11 mouse cellular contexts compared by ENCODE assay signal in genomic region chr11:17212903-17213509, GRCm38 (mm10). TPM values are rescaled to one million over a fixed set of nuclear protein-coding genes. Genes with fewer than 3 reads are reported as not detected.
DNase-seq lines count a peak whose midpoint lies in the region; ATAC-seq and TF ChIP-seq lines count a peak whose summit lies in the region.
"Had no signal": no experiment of that assay in that cellular context is flagged by ENCODE, and none has a peak within 500 bp of the region (broad histone marks: within the 10 kb centered on the region; RNA-seq: fewer than 3 reads in every experiment).

No protein-coding gene starts in this region.

- 84% methylated on average over 5 of the region's 5 CpGs for WGBS in kidney, postnatal 0 days
- WGBS in limb, embryonic 14.5 days = 82% methylated on average over 5 of the region's 5 CpGs
- WGBS in neural tube, embryonic 13.5 days = 86% methylated on average over 5 of the region's 5 CpGs

- H3K4me2 ChIP-seq in kidney, postnatal 0 days (ENCODE audit: low read length) = peak overlapping the region; percentile 81
- H3K4me2 ChIP-seq in limb, embryonic 14.5 days (replicated peaks; ENCODE audit: low read depth, low read length, severe bottlenecking) = peak overlapping the region; percentile 59; the same call in 1 of the 2 replicates
- H3K4me2 ChIP-seq in neural tube, embryonic 13.5 days = peak overlapping the region; percentile 68

- H3K4me1 ChIP-seq in kidney, postnatal 0 days (replicated peaks; ENCODE audit: insufficient read depth, low read length) = peaks cover 7% of the 10 kb centered on the region; the same call in 1 of the 2 replicates
- H3K4me1 ChIP-seq in limb, embryonic 14.5 days (ENCODE audit: control insufficient read depth, insufficient read depth, low read length) = peaks cover 10% of the 10 kb centered on the region
- peaks cover 29% of the 10 kb centered on the region for H3K4me1 ChIP-seq in neural tube, embryonic 13.5 days (replicated peaks)

- H3K36me3 ChIP-seq in kidney, postnatal 0 days (ENCODE audit: insufficient read depth, low read length) = 0 out of 2 replicates have a peak, but pooled peaks cover 9% of the 10 kb centered on the region
- peaks cover 10% of the 10 kb centered on the region for H3K36me3 ChIP-seq in limb, embryonic 14.5 days (ENCODE audit: control insufficient read depth, insufficient read depth, low read length)
- H3K36me3 ChIP-seq in neural tube, embryonic 13.5 days = peaks cover 8% of the 10 kb centered on the region; the same call in 1 of the 2 replicates

- H3K27me3 ChIP-seq in kidney, postnatal 0 days (ENCODE audit: insufficient read depth, low read length) = no peaks in the 10 kb centered on the region
- no peaks in the 10 kb centered on the region for H3K27me3 ChIP-seq in limb, embryonic 14.5 days (ENCODE audit: control insufficient read depth, insufficient read depth, low read length)
- no peaks in the 10 kb centered on the region for H3K27me3 ChIP-seq in neural tube, embryonic 13.5 days
- H3K27me3 ChIP-seq: Patski had no signal

- H3K9ac ChIP-seq in kidney, postnatal 0 days (ENCODE audit: low read depth, low read length) = 0 out of 2 replicates have a peak overlapping the region, but pooled peaks have one; percentile 10
- H3K9ac ChIP-seq in limb, embryonic 14.5 days (ENCODE audit: low read depth, low read length, severe bottlenecking) = no peak overlapping the region
- no peak overlapping the region for H3K9ac ChIP-seq in neural tube, embryonic 13.5 days

- no peak for TF ChIP-seq CTCF in kidney, postnatal 0 days (IDR thresholded peaks at IDR 0.05; ENCODE audit: low read depth)

- no peak overlapping the region for H3K27ac ChIP-seq in kidney, postnatal 0 days
- H3K27ac ChIP-seq in limb, embryonic 14.5 days (replicated peaks; ENCODE audit: low read depth, low read length) = no peak overlapping the region
- H3K27ac ChIP-seq in neural tube, embryonic 13.5 days (replicated peaks) = no peak overlapping the region

- no peak for TF ChIP-seq POLR2A in limb, embryonic 14.5 days (IDR thresholded peaks at IDR 0.05; ENCODE audit: borderline replicate concordance, extremely low read depth, insufficient read depth, insufficient read length)

- ATAC-seq in kidney, postnatal 0 days (replicated peaks; ENCODE audit: low FRiP score, low read depth) = no peak
- peak; percentile 32; the same call in 1 of the 2 replicates for ATAC-seq in erythroid progenitor cell, adult 5-6 weeks (replicated peaks; ENCODE audit: low FRiP score, poor library complexity, severe bottlenecking)
- no peak for ATAC-seq in limb, embryonic 14.5 days (ENCODE audit: low FRiP score, low read depth)
- no peak for ATAC-seq in neural tube, embryonic 13.5 days (ENCODE audit: low read depth)
- no peak for ATAC-seq in inflammation-experienced regulatory T-cells, adult 6 months
- ATAC-seq: Patski had no signal

- DNase-seq in kidney, postnatal 0 days (ENCODE audit: low spot score) = no peak
- DNase-seq in kidney, adult 11 months = no peak
- no peak for DNase-seq in limb, embryonic 14.5 days (ENCODE audit: low spot score)
- DNase-seq in lung, postnatal 14 days = no peak
- DNase-seq in adrenal gland, postnatal 25 days = no peak
- DNase-seq: cerebellum, postnatal 14 days; kidney, postnatal 36 days had no signal

- no peak overlapping the region for H3K4me3 ChIP-seq in kidney, postnatal 0 days (replicated peaks; ENCODE audit: low read depth, low read length)
- no peak overlapping the region for H3K4me3 ChIP-seq in limb, embryonic 14.5 days (replicated peaks; ENCODE audit: low read length)
- peak overlapping the region; percentile 72; the same call in 1 of the 2 replicates for H3K4me3 ChIP-seq in neural tube, embryonic 13.5 days

- H3K9me3 ChIP-seq in kidney, postnatal 0 days (replicated peaks; ENCODE audit: low read length) = no peaks in the 10 kb centered on the region
- no peaks in the 10 kb centered on the region for H3K9me3 ChIP-seq in limb, embryonic 14.5 days (ENCODE audit: control insufficient read depth, low read length)
- H3K9me3 ChIP-seq in neural tube, embryonic 13.5 days = no peaks in the 10 kb centered on the region

RNA-seq across cellular contexts. Expression of gene Pno1, which starts 1.6 kb away (rescaled TPM):
- polyA plus RNA-seq in kidney, postnatal 0 days (2015; fragmentation: Nextera tagmentation; extraction: Ambion mirVana) = 76.9 and 77.3 TPM in 2 replicates
- 9.2 and 11.5 TPM in 2 replicates for total RNA-seq in erythroid progenitor cell, adult 5-6 weeks (2015; ENCODE audit: low replicate concordance)
- total RNA-seq in erythroid progenitor cell, adult 5-6 weeks (2017; ENCODE audit: low replicate concordance) = 6.4 and 9.6 TPM in 2 replicates
- 15.0 and 20.0 TPM in 2 replicates for polyA plus RNA-seq in limb, embryonic 14.5 days (2012; rRNA removed)
- polyA plus RNA-seq in limb, embryonic 14.5 days (2014; fragmentation: Nextera tagmentation; extraction: Ambion mirVana) = 71.4 and 75.6 TPM in 2 replicates
- 52.3 and 55.3 TPM in 2 replicates for polyA plus RNA-seq in neural tube, embryonic 13.5 days (2015; fragmentation: Nextera tagmentation; extraction: Ambion mirVana)
- polyA plus RNA-seq in inflammation-experienced regulatory T-cells, adult 6 months (2017; shearing (Covaris generic)) = 10 to 100 TPM; 28.0 to 36.3 (median 36.1) TPM
- total RNA-seq in adrenal gland, postnatal 25 days (2021) = 45.3 and 49.9 TPM in 2 replicates

RNA-seq across cellular contexts. Expression of gene Wdr92, which starts 31.1 kb away (rescaled TPM):
- 23.2 and 24.0 TPM in 2 replicates for polyA plus RNA-seq in kidney, postnatal 0 days (2015; fragmentation: Nextera tagmentation; extraction: Ambion mirVana)
- 10.5 and 13.3 TPM in 2 replicates for total RNA-seq in erythroid progenitor cell, adult 5-6 weeks (2015; ENCODE audit: low replicate concordance)
- 4.7 and 8.2 TPM in 2 replicates for total RNA-seq in erythroid progenitor cell, adult 5-6 weeks (2017; ENCODE audit: low replicate concordance)
- polyA plus RNA-seq in limb, embryonic 14.5 days (2012; rRNA removed) = 14.7 and 15.6 TPM in 2 replicates
- 25.5 and 25.7 TPM in 2 replicates for polyA plus RNA-seq in limb, embryonic 14.5 days (2014; fragmentation: Nextera tagmentation; extraction: Ambion mirVana)
- polyA plus RNA-seq in neural tube, embryonic 13.5 days (2015; fragmentation: Nextera tagmentation; extraction: Ambion mirVana) = 20.9 and 21.1 TPM in 2 replicates
- polyA plus RNA-seq in inflammation-experienced regulatory T-cells, adult 6 months (2017; shearing (Covaris generic)) = 10 to 100 TPM; 19.3 to 29.5 (median 23.9) TPM
- 16.7 and 19.8 TPM in 2 replicates for total RNA-seq in adrenal gland, postnatal 25 days (2021)

RNA-seq across cellular contexts. Expression of gene C1d, which starts 44.4 kb away (rescaled TPM):
- polyA plus RNA-seq in kidney, postnatal 0 days (2015; fragmentation: Nextera tagmentation; extraction: Ambion mirVana) = 115 and 118 TPM in 2 replicates
- total RNA-seq in erythroid progenitor cell, adult 5-6 weeks (2015; ENCODE audit: low replicate concordance) = 18.9 and 25.2 TPM in 2 replicates
- 21.1 and 44.2 TPM in 2 replicates for total RNA-seq in erythroid progenitor cell, adult 5-6 weeks (2017; ENCODE audit: low replicate concordance)
- polyA plus RNA-seq in limb, embryonic 14.5 days (2012; rRNA removed) = 32.2 and 72.5 TPM in 2 replicates
- polyA plus RNA-seq in limb, embryonic 14.5 days (2014; fragmentation: Nextera tagmentation; extraction: Ambion mirVana) = 110 and 114 TPM in 2 replicates
- 129 and 140 TPM in 2 replicates for polyA plus RNA-seq in neural tube, embryonic 13.5 days (2015; fragmentation: Nextera tagmentation; extraction: Ambion mirVana)
- 100 to 1,000 TPM in 2 of 3 experiments, 10 to 100 TPM in 1; 93.6 to 124 (median 122) TPM for polyA plus RNA-seq in inflammation-experienced regulatory T-cells, adult 6 months (2017; shearing (Covaris generic))
- total RNA-seq in adrenal gland, postnatal 25 days (2021) = 63.4 and 64.5 TPM in 2 replicates

RNA-seq across cellular contexts. Expression of gene Ppp3r1, which starts 53.9 kb away (rescaled TPM):
- 103 and 105 TPM in 2 replicates for polyA plus RNA-seq in kidney, postnatal 0 days (2015; fragmentation: Nextera tagmentation; extraction: Ambion mirVana)
- 26.0 and 28.1 TPM in 2 replicates for total RNA-seq in erythroid progenitor cell, adult 5-6 weeks (2015; ENCODE audit: low replicate concordance)
- 20.2 and 20.4 TPM in 2 replicates for total RNA-seq in erythroid progenitor cell, adult 5-6 weeks (2017; ENCODE audit: low replicate concordance)
- polyA plus RNA-seq in limb, embryonic 14.5 days (2012; rRNA removed) = 52.8 and 61.8 TPM in 2 replicates
- polyA plus RNA-seq in limb, embryonic 14.5 days (2014; fragmentation: Nextera tagmentation; extraction: Ambion mirVana) = 93.1 and 96.5 TPM in 2 replicates
- polyA plus RNA-seq in neural tube, embryonic 13.5 days (2015; fragmentation: Nextera tagmentation; extraction: Ambion mirVana) = 188 and 202 TPM in 2 replicates
- polyA plus RNA-seq in inflammation-experienced regulatory T-cells, adult 6 months (2017; shearing (Covaris generic)) = 10 to 100 TPM; 12.9 to 32.0 (median 22.4) TPM
- 96.0 and 98.8 TPM in 2 replicates for total RNA-seq in adrenal gland, postnatal 25 days (2021)
